Mouse (Mus musculus): ENCODE measurements around the gene Cacng1.

Gene Cacng1

DNA sequence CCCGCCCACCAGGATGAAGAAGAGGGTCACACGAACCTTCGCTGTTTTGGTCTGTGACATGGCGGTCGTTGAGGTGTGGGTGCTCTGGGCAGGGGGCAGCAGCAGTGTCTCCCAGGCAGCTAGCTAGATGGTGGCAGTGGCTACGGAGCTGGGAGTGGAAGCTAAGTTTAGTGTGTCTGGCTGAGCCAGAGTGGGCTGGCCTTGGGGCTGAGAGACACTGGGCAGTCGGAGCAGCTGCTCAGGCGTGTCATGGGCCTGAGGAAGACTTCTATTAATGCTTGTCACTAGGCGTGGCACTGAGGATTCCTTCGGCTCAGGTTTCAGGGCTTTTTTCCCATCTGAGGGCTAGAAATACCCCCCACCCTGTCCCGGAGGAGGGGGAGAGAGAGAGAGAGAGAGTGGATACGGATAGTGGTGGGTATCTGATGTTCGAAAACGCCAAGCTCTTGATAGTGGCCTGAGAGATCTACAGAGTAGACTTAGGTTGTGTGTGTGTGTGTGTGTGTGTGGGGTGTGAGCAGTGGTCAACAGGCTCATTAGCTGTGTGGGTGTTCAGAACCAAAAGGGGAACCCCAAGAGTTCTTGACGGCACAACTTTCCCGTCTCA is at the start of gene Cacng1:
Cacng1 (minus strand) TSS at position 191 of the 607 bp plus-strand sequence.
- DNase-seq (ENCODE audit: low spot score) = no peak

DNA sequence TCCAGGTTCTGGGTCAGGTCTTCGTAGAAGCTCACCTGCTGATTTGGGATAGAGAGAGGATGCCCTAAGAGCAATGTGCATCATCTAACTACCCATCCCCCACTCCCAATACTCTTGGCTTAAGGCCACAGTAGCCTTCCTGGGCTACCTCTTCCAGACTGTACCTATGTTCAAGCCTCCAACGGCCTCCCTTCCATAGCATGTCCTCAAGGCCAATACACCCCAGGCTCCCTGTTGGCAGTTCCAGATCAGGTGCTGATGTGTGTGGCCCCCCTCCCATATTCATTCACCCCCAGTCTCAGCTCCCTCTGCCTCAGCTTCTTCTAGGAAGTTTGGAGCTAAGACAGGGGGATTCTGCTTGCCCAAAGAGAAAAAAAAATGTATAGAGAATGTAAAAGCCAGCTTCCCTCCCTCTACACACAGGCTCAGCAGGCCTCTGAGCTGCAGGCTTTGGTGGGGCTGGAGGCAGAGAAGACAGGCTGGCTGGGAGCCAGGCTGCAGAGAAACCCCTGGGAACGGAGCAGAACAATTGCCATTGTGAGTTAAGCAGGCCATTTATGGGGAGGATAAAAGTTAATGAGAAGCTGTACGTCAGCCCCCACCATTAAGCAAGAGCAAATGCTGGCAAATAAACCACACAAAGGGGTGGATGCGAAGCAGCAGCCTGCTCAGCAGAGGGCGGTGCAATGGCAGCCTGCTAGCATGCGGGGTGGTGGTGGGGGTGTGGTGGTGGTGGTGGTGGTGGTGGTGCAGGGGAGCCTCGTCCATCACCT is 46.6 kb upstream of the Cacng1 start:
- no peak for DNase-seq (ENCODE audit: low spot score)

DNA sequence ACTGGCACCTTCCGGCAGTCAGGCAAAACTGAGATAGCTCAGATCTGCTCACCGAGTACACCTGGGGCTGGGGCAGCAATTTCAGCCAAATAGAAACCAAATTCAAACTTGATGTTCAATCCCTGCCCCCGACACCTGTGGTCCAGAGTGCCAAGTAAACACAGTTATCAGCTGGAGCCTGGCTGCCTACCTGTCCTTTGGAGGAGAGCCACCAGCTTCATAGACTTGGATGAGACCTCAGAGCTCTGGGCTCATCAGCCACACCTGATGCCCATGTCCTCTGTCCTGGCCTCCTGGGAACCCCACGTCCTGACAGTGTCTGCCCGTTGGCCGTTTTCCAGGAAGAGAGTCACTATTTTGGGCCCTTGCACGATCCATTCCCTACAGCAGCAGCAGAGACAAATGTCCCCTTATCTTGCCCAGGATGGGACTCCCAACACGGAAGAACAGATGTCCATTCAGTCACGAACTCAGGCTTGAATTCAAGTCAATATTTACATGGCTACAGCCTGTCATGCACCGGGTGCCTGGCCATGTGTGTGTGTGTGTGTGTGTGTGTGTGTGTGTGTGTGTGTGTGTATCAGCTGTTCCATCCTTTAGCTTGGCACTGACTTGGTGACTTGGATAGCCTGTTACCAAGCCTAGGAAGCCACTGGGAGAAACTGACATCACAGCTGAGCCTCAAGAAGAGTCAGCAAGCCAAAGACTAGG is 45.6 kb upstream of the Cacng1 start:
- no peak for DNase-seq (ENCODE audit: low spot score)

DNA sequence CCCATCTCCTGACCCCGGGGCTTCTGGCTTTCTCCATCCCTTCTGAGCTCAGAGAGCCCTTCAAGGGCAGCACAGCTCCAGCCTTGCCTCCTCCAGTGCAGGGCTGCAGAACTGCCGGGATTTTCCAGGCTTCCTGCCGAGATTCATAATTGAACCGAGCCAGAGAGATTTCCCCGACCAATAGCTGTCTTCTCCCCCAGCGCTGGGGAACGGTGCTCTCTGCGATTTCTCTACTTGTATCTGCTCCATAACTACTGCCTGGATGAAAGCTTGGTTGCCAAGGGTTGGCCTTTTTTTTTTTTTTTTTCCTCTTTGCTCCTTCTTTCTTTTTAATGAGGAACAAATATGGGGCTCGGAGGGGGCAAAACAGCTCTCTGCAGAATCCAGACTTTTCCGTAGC is 43.7 kb upstream of the Cacng1 start:
- no peak for DNase-seq (ENCODE audit: low spot score)

DNA sequence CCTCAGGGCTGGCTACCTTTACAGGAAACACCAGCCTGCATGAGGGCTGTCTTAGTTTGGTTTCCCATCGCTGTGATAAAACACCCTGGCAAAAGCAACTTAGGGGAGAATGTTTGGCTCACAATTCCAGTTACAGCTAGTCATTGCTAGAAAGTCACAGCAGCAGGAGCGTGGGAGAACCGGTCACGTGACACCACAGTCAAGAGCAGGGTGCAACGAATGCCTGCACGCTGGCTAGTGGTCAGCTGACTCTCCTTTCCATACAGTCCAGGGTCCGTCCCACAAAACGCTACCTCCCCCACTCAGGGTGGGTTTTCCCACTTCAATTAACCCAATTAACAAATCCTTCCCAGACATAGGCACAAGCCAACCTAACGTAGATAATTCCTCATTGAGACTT is 43.2 kb upstream of the Cacng1 start:
- no peak for DNase-seq (ENCODE audit: low spot score)

DNA sequence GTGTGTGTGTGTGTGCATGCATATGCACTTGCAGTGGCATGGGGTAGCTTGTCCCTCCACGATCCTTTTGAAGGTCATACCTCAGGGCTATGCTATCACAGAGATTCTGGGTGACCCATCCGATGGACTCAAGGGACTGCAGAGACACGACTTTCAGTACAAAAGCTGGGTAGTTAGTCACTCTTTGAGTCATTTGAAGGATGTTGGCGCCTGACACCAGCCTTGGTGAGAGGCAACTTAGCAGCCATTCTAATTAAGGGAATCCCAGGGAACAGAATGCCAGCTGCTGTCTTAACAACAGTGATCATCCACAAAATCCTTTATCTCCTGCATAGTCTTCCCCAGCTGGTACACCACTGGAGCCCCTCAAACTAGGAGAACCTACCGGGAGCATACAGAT is 32.8 kb upstream of the Cacng1 start:
- DNase-seq (ENCODE audit: low spot score) = no peak

DNA sequence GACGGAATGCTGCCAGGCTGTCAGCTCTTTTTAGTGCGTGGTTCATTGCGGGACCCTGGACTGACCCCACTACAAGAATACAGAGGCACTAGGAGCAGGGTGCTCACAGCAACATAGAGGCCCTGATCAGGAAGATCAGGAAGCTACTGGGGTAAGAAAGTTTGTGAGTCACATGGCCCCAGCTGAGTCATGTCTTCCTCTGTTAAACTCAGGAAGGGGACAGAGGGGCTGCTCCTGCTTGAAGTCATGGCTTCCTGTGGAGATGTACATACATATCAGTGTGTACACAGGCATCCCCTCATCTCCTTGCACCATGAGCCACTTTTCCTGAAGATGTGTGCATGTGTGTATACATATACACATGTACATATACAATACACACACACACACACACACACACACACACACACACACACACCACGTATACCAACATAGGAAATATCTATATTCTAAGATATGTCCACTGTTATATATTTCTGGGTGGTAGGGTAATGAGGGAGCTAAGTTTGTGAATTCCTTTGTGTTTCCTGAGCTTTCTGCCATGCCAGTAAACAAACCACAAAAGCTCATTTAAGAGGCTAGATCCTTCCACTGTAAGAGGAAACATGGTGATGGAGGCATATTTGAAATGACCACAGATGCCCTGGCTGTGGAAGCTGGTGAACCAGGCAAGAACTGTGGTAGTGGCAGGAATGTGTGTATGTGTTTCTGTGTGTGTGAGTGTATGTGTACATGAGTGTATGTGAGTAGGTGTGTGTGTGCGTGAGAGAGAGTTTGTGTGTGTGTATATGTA is 32.1 kb upstream of the Cacng1 start:
- DNase-seq (ENCODE audit: low spot score) = no peak

DNA sequence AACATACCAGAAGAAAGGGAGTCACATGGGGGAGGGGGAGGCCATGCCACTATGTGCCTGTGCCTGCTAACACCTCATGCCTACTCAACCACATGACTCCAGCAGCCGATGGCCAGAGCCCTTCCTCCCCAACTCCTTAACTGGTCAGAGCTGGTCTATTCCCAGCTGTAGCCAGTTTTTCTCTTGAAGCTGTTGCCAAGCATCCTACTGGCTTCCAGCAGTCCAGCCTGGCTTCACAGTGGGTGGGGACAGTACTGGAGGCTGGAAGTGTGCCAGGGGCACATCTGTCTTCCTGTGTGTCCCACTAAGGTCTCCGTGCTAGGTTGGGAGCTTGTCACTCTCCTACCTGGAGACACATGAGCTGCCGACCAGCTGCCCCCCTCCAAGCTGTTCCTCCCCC is 26.8 kb upstream of the Cacng1 start:
- DNase-seq (ENCODE audit: low spot score) = no peak

DNA sequence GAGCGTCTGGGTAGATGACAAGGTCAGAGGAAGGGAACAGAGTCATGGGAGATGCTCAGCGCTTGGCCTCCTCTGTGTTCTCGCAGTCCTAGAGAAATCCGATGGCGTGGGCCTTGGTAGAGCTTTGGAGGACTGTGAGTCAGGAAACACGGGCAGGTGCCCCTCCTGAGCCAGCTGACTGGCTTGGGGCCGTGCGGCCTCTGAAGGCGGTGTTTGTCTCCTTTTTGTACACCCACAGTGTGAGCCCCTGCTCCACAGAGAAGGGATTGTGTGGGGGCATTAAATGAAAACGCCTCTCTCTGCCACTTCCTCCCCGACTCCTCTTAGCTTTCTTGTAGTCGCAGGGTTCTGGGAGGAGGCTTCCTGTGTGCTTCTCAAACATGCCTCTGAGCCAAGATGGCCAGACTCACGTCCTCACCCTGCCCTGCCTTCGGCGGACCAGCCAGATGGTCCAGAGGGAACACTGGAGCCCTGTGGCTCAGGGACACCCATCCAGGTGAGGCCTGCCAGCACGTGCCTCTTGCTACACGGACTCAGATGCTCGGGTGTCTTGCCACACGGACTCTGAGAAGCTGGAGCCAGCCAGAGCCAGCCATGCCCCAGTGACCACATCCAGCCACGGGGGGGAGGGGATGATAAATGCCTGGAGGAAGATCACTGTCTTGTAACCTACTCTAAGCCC is 22.2 kb upstream of the Cacng1 start:
- no peak for DNase-seq (ENCODE audit: low spot score)

DNA sequence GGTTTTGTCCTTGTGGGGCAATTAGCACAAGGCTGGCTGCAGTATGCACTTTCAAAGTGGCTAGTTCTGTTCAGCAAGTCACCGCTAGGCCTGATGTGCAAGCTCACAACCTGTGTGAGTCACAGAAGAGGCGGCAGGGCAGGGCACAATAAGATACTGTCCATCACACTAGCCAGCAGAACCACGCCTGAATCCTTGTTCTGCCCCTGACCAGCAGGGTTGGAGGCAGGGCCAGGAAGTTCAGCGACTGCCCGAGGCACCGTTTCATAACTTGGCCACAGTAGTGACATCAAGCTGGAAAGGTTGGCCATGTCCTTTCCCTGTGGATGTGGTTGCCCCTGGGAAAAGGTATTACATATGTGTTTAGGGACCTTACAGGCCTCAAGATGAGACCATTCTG is 21.6 kb upstream of the Cacng1 start:
- DNase-seq (ENCODE audit: low spot score) = no peak

DNA sequence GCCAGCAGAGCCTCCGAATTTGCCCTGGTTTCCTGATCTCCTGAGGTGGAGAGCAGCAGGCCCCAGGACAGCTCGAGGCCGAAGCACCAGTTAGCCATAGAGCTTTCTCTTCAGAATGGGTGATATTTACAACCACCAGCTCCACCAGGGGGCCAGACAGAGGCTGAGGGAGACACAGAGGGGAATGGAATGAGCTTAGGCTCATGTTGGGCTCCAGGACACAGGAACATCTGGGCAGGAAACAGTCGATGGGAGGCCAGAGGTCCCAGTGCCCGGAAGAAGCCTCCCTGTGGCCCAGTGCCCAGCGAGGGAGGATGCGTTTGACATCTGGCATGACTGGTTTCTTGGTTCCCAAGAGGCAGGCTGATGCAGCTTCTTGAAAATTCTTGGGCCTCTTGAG is 17.8 kb upstream of the Cacng1 start:
- no peak for DNase-seq (ENCODE audit: low spot score)

DNA sequence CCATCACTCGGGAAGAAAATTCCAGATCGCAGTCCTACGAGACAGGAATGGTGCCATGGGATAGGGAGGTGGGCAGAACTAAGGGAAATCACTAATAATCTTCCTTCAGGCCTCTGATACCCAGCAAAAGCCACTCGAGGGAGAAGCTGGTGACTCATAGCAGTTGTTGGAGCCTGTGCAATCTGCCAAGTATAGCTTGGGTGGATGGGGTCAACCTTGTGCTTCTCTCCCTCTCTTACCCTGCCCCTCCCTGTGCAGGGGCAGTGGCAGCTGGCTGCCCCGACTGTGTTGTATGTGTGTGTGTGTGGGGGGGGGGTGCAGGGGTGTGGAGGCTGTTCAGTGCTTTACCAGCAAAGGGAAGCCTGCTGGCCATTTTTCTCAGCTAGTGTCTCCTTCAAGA is 15.2 kb upstream of the Cacng1 start:
- DNase-seq (ENCODE audit: low spot score) = no peak

DNA sequence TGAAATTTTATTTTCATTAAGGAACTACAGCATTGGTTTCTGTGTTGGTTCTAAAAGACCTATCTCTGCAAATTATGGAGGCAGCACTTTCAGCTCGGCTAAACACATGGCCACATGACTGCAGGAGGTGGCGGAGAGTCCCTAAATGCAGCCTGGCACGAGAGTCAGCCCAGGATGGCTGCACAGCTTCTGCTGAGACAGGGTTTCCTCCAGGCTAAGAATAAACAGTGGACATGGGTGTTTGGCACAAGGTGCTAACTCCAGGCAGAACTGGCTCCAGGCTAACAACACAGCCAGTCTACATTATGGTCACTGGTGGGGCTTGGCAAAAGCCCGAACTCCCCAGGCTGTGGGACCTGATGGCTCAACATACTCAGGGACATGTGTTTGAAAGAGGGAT is 14.6 kb upstream of the Cacng1 start:
- no peak for DNase-seq (ENCODE audit: low spot score)

DNA sequence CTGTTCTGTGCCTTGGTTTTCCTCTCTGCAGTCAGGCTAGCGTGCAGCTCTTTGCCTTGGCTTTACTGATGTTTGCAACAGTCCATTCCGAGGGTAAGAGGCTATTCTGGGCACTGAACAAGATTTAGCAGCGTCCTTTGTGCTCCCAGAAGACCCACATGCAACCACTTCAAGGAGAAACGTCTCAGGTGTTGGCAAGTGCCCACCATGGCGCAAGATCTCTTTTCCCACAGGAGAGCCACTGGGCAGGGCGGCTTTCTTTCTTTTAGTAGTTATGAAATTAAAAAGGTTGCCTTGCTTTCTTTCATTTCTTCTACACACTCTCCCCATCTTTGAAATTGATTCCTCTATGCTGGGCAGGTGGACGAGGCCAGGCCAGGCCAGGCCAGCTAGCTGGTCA is 12.8 kb upstream of the Cacng1 start:
- DNase-seq (ENCODE audit: low spot score) = no peak

DNA sequence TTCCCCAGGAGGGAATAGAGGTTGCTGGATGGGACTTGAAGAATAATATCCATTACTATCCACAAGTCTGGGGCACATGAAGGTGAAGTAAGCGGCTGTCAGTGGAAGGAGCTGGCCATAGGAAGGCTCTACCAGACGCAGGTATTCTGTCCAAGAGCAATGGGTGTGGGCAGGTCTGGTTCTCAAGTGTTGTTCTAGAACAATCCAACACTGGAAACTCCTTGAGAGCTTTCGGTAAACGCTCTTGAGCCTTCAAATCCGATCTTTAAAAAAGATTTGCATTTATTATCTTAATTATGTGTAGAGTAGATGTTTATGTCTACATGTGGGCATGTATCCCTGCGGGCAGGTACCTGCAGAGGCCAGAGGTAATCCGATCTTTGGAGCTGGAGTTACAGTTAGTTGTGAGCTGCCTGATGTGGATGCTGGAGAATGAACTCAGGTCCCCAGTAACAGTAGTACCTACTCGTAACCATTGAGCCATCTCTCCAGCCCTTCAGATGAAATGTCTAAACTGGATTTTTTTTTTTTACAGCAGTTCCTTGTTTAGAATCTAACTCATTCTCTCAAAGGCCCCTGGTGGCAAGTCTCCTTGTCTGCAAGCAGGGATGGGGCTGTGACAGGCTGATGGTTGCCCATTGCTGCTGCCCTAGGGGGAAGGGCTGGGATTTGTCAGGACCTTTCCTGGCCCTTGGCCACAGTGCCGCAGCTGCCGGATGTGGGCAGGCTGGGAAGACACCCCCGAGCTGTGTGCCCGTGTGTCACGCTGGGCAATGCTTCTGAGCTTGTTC is 11.9 kb upstream of the Cacng1 start:
- DNase-seq (ENCODE audit: low spot score) = no peak

DNA sequence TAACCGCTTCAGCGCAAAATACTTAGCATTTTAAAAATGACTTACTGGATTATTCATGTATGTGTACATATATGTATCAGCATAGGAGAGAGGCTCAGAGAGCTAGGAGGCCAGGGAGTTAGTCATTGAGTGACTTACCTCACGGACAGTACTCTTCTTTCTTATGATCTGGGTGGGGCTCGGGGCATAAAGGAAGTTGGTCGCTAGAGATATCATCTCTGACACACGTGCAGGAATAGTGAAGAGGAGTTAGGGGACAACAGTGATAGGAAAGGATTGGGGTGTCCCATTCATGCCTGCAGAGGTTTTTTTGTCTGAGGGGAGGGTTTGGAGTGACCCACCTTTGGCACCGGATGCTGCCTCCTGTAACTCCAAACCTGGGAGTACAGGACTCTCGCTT is 8.3 kb upstream of the Cacng1 start:
- no peak for DNase-seq (ENCODE audit: low spot score)

DNA sequence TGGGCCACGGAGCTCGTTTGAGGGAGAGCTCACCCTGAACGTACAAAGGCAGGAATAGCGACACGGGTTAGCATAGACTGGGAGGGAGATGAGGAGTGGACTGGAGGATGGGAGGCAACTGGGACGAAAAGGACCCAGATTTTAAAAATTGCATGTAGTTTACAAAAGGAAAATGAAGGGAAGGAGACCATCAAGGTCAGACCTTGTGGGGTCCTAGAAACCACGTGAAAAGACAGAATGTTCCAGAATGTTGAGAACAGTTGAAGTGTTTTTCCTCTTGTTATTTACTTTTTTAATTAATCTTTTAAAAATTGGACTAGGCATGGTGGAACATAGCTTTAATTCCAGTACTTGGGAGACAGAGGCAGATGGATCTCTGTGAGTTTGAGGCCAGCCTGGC is 4.7 kb upstream of the Cacng1 start:
- DNase-seq (ENCODE audit: low spot score) = no peak

DNA sequence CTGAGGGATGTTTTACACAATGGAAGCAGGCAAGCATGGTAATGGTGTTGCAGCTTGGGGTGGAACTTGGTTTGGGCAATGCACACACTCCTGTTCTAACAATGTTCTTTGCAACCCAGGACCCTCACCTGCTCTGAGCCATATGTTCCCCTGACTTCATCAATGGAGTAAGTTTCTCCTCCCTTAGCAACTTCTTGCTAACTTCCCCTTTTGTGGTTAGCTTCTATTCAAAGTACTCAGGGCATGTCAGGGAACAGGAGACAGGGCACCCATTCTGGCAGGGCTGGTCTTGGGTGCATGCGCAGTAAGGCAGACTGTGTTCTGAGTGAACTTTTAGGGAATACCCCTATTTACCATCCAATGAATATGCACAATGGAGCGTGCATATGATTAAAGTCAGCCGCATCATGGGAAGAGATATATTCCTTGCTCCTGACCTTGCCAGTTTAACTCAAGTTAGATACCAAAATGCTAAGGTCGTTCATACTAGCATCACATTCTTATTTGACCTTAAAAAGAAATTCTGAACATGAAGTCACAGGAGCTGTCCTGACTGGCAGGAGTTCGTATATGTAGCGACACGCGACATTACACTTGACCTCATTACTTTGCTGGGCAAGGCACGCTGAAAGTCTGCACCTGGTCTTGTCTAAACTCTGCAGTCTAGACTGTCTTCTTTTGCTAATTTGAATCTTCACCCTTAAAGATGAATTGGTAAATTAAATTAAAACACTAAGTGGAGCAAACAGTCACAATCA is 4.1 kb upstream of the Cacng1 start:
- DNase-seq (ENCODE audit: low spot score) = no peak

DNA sequence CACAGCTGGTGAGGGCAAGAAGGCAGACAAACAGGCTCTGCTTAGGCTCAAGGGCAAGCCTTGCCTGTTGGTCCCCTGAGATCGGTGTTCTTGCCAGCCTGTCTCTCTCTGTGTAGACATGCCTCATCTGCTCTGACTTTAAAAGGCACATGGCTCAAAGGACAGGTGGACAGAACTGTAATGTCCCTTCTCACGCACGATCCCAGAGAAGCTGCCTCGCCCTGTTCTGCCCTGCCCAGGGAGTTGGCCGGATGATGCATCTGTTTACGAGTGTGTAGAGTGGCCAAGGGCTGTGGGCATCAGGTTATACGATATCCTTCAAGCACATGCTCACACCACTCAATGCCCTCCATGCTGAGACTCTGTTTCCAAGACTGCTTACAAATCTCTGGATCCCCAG is 2.0 kb downstream of the Cacng1 start:
- no peak for DNase-seq (ENCODE audit: low spot score)

DNA sequence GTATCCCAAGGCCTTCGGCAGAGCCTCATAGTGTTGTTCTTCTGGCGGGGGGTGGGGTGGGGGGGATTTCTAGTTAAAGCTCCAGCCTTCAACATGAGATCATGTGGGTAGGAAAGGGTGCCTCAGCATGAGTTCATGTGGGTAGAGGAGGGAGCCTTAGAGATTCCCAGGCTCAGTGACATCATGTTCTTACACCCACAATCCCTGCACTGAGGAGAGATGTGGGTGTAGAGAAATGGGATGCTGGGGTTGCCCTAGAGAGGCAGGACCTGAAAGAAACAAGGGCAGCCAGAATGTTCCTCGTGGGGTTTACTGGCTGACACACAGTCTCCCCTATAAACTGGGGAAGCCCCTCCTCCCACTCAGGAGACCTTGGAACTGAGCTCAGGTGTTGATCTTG is 5.9 kb downstream of the Cacng1 start:
- no peak for DNase-seq (ENCODE audit: low spot score)

Data from urinary bladder, postnatal 10 days (tissue).